8 mouse cellular contexts compared by ENCODE assay signal in genomic region chr11:87759609-87760005, GRCm38 (mm10). TPM values are rescaled to one million over a fixed set of nuclear protein-coding genes. Genes with fewer than 3 reads are reported as not detected.
A peak's percentile ranks its signal among the peaks of the same experiment; 100 is the strongest.
DNase-seq lines count a peak whose midpoint lies in the region.

No protein-coding gene starts in this region.

- no peak overlapping the region for H3K4me3 ChIP-seq in heart, embryonic 10.5 days

- H3K27me3 ChIP-seq in heart, embryonic 10.5 days (ENCODE audit: insufficient read depth, poor library complexity, severe bottlenecking) = peaks cover 54% of the 10 kb centered on the region

- H3K27ac ChIP-seq in heart, embryonic 10.5 days = no peak overlapping the region

- 7% methylated on average over 3 of the region's 3 CpGs for WGBS in heart, embryonic 10.5 days

- H3K36me3 ChIP-seq in heart, embryonic 10.5 days = no peaks in the 10 kb centered on the region

- peaks cover 23% of the 10 kb centered on the region for H3K4me1 ChIP-seq in heart, embryonic 10.5 days

- DNase-seq in heart, embryonic 10.5 days (ENCODE audit: low spot score) = peak; percentile 77
- no peak for DNase-seq in heart, adult 18-20 months
- DNase-seq in ES-CJ7 (ENCODE audit: low read depth, low spot score) (peak; percentile 74), MN1 (ENCODE audit: low spot score) (no peak)
- DNase-seq in frontal cortex, adult 2 months (ENCODE audit: extremely low spot score in 1 of 2, low spot score in 1 of 2) = peak; percentile 45 to 70
- peak; percentile 43 for DNase-seq in lung, postnatal 10 days
- peak; percentile 56 for DNase-seq in right cerebral cortex, postnatal 25 days
- no peak for DNase-seq in ovary, postnatal 36 days (ENCODE audit: low spot score)

- H3K9me3 ChIP-seq in heart, embryonic 10.5 days = no peaks in the 10 kb centered on the region

RNA-seq across cellular contexts. Expression of gene Tspoap1, which starts 0.7 kb away (rescaled TPM):
- polyA plus RNA-seq in heart, embryonic 10.5 days (2016; fragmentation: Nextera tagmentation; extraction: Ambion mirVana) = 0.95 and 1.5 TPM in 2 replicates
- total RNA-seq in heart, adult 18-20 months (2021) = under 1 TPM in 1 of 2 experiments, not detected in 1; 0.15 TPM
- polyA plus RNA-seq in frontal cortex, adult 2 months (2012; rRNA removed) = 294 and 326 TPM in 2 replicates

RNA-seq across cellular contexts. Expression of gene Supt4a, which starts 22.3 kb away (rescaled TPM):
- 122 and 151 TPM in 2 replicates for polyA plus RNA-seq in heart, embryonic 10.5 days (2016; fragmentation: Nextera tagmentation; extraction: Ambion mirVana)
- total RNA-seq in heart, adult 18-20 months (2021) = 10 to 100 TPM; 42.8 to 46.1 TPM
- polyA plus RNA-seq in frontal cortex, adult 2 months (2012; rRNA removed) = 146 and 148 TPM in 2 replicates

RNA-seq across cellular contexts. Expression of gene Mpo, which starts 33.8 kb away (rescaled TPM):
- 5.8 and 11.8 TPM in 2 replicates for polyA plus RNA-seq in heart, embryonic 10.5 days (2016; fragmentation: Nextera tagmentation; extraction: Ambion mirVana)
- total RNA-seq in heart, adult 18-20 months (2021) = not detected
- polyA plus RNA-seq in frontal cortex, adult 2 months (2012; rRNA removed) = 0.34 TPM in 1 of 2 replicates, not detected in the other

Comparison
In these comparisons a context has a peak if more than half of its experiments do, and no peak if none do; other contexts are left out.
1. DNase-seq: peak in heart, embryonic 10.5 days (single experiment), ES-CJ7 (single experiment), frontal cortex, adult 2 months (2 of 2), lung, postnatal 10 days (single experiment) and right cerebral cortex, postnatal 25 days (single experiment); none in heart, adult 18-20 months (0 of 2), MN1 (single experiment) and ovary, postnatal 36 days (single experiment).
2. RNA of gene Tspoap1, which starts 0.7 kb away (polyA plus RNA-seq): 294 to 326 TPM in frontal cortex, adult 2 months; 0.95 to 1.5 TPM in heart, embryonic 10.5 days; every median in the first group is over 100 times any median in the second.